Mouse (Mus musculus) lung, adult 18-20 months (tissue): ENCODE measurements at regions not wholly inside any gene's neighbourhood (a gene's known extent, or its start where the extent isn't known, plus 50 kb on each side); places are given as distances from the start of the nearest gene placed in this dataset.

Source experiments
- DNase-seq, 2 experiments: peaks; one replicate each; pipeline ENCODE4 v3.0.0; 2022; ENCODE audit warnings: mixed read lengths in 2 of 2

- DNase-seq, result no peak
Measured at GRCm38 (mm10) chr17:14764796-14765195, 70.8 kb upstream of the Thbs2 start.

GRCm38 (mm10) chr17:14753095-14753494, 59.1 kb upstream of the Thbs2 start:
- DNase-seq, result peak; percentile 10 to 49

- peak; percentile 11 to 27 for DNase-seq
Measured at GRCm38 (mm10) chr17:14750519-14751145, 56.6 kb upstream of the Thbs2 start.

DNA sequence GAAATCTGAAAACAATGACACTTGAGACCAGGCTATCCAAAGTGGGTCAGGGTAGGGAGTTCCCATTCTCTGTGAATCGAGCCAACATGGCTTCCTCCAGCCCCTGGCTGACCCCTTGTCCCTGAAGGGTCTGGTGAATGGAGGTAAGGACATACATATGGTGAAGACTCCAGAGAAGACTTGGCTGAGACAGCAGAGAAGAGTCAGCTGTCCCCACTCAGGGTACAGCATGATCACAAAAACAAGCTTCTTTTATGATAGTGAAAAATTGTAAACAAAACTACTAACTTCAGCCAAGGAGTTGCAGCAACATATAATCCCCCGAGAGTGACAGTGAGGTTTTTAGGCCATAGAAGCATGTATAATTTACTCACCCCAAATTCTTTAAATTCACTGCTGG, 55.2 kb upstream of the Thbs2 start:
- DNase-seq, result peak in 1 of 2 experiments; percentile 5

DNA sequence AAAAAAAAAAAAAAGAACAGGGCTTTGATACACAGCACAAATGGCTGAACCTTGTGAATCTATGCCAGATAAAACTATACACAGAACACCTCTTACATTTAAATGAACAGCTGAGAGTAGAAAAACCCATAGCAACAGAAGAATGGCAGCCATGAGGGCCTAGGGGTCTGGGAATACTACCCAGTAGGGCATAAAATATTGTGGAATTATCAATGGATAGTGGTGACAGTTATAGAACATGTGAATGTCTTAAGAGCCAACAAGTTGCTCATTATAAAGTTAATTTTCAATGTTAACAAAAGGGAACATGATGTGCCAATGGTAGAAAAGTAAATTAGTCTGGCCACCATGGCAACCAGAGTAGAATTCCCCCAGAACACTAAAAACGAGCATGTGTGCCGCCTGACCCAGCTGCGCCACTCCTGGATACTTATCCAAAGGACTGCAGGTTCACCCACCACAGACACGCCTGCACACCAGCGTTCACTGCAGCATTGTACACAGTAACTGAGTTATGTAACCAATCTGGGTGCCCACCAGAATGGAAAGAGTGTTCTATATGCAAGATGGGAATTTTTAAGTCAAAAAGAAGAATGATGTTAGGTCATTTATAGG, 53.3 kb upstream of the Thbs2 start:
- no peak for DNase-seq

GRCm38 (mm10) chr17:14745512-14745911, 51.5 kb upstream of the Thbs2 start:
- no peak for DNase-seq

DNA sequence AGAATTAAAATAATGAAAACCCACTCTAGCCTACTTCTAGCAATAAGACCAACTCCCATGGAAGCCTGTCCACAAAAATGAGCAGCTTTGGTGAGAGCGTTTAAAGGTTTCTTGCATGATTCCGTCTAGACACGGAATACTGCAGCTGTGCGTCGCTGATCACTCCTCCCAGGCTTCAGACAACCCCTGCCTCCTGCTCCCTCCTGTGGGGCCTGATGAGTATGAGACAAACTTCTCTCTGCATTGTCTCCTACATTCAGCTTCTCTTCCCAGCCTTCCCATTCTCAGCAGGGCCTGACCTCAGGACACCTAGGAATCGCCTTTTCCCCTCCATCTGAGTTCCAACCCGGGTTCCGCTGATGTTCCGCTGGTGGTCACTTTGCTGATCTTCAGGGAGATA, 50.0 kb upstream of the Thbs2 start:
- no peak for DNase-seq
